7 mouse cellular contexts compared by ENCODE assay signal in genomic region chr1:121430183-121430937, GRCm38 (mm10). TPM values are rescaled to one million over a fixed set of nuclear protein-coding genes. Genes with fewer than 3 reads are reported as not detected.
DNase-seq lines count a peak whose midpoint lies in the region; TF ChIP-seq lines count a peak whose summit lies in the region.

No protein-coding gene starts in this region.

- WGBS in spleen, adult 2 months, result 33% methylated on average over 6 of the region's 6 CpGs
- 21% methylated on average over 6 of the region's 6 CpGs for WGBS in forebrain, embryonic 10.5 days

- H3K4me1 ChIP-seq in spleen, adult 2 months (ENCODE audit: control insufficient read depth, insufficient read depth, insufficient read length), result no peaks in the 10 kb centered on the region; the same call in 1 of the 2 replicates
- peaks cover 25% of the 10 kb centered on the region for H3K4me1 ChIP-seq in forebrain, embryonic 10.5 days
- H3K4me1 ChIP-seq in megakaryocyte, embryonic 14.5 days, result peaks cover 38% of the 10 kb centered on the region

- peak overlapping the region; percentile 73; the same call in 1 of the 2 replicates for H3K4me3 ChIP-seq in spleen, adult 2 months (ENCODE audit: extremely low read depth, insufficient read depth, insufficient read length)
- H3K4me3 ChIP-seq in forebrain, embryonic 10.5 days, result peak overlapping the region; percentile 82
- peak overlapping the region; percentile 97 for H3K4me3 ChIP-seq in megakaryocyte, embryonic 14.5 days (replicated peaks)

- no peaks in the 10 kb centered on the region for H3K9me3 ChIP-seq in forebrain, embryonic 10.5 days
- H3K9me3 ChIP-seq in megakaryocyte, embryonic 14.5 days, result no peaks in the 10 kb centered on the region

- no peak for TF ChIP-seq CTCF in spleen, adult 2 months (IDR thresholded peaks at IDR 0.05; ENCODE audit: extremely low read depth, insufficient read depth, insufficient read length, insufficient replicate concordance)

- no peak for DNase-seq in spleen, adult 2 months (ENCODE audit: low read depth in 1 of 2, low spot score in 2 of 2)
- no peak for DNase-seq in spleen, postnatal 10 days (ENCODE audit: low spot score in 2 of 2)
- no peak for DNase-seq in forebrain, embryonic 10.5 days (ENCODE audit: extremely low spot score, low spot score)
- DNase-seq in heart, postnatal 4 days, result peak; percentile 20
- DNase-seq in MN1 (ENCODE audit: low spot score), result no peak
- no peak for DNase-seq in frontal cortex, postnatal 36 days (ENCODE audit: low spot score in 2 of 2)

- no peak overlapping the region for H3K27ac ChIP-seq in spleen, adult 2 months (ENCODE audit: insufficient read depth, low read length)
- H3K27ac ChIP-seq in forebrain, embryonic 10.5 days, result no peak overlapping the region

- no peaks in the 10 kb centered on the region for H3K27me3 ChIP-seq in spleen, adult 2 months (ENCODE audit: control insufficient read depth, insufficient read depth, low read length)
- H3K27me3 ChIP-seq in forebrain, embryonic 10.5 days (ENCODE audit: poor library complexity, severe bottlenecking), result no peaks in the 10 kb centered on the region
- H3K27me3 ChIP-seq in megakaryocyte, embryonic 14.5 days (replicated peaks), result no peaks in the 10 kb centered on the region

- no peak for TF ChIP-seq POLR2A in spleen, adult 2 months (IDR thresholded peaks at IDR 0.05; ENCODE audit: low read depth, low read length)

- H3K36me3 ChIP-seq in spleen, adult 2 months (ENCODE audit: control insufficient read depth, insufficient read depth, low read length), result 0 out of 2 replicates have a peak, but pooled peaks cover 1% of the 10 kb centered on the region
- peaks cover 3% of the 10 kb centered on the region; the same call in 1 of the 2 replicates for H3K36me3 ChIP-seq in forebrain, embryonic 10.5 days (replicated peaks)
- peaks cover 15% of the 10 kb centered on the region for H3K36me3 ChIP-seq in megakaryocyte, embryonic 14.5 days (replicated peaks; ENCODE audit: low read length)

RNA-seq across cellular contexts. Expression of gene Ccdc93, which starts 0.5 kb away (rescaled TPM):
- 6.0 and 7.2 TPM in 2 replicates for polyA plus RNA-seq in spleen, adult 2 months (2012; rRNA removed)
- 12.1 and 12.9 TPM in 2 replicates for polyA plus RNA-seq in forebrain, embryonic 10.5 days (2016; fragmentation: Nextera tagmentation; extraction: Ambion mirVana)
- total RNA-seq in heart, postnatal 4 days (2021), result 10 to 100 TPM; 11.2 to 13.0 TPM
- polyA plus RNA-seq in megakaryocyte, embryonic 14.5 days (2012; ENCODE audit: insufficient read depth, low replicate concordance), result 2.6 TPM in 1 of 2 replicates, not detected in the other
